Mouse (Mus musculus): ENCODE measurements around the gene Tenm2. TPM values are rescaled to one million over a fixed set of nuclear protein-coding genes. Genes with fewer than 3 reads are reported as not detected.

The Tenm2 gene
- polyA plus RNA-seq, 1 experiment from 2014 or later = 1.5 TPM

GRCm38 (mm10) chr11:37150011-37150410 lies 85.8 kb downstream of the Tenm2 start:
- ATAC-seq (replicated peaks; ENCODE audit: insufficient number of reproducible peaks, low FRiP score, low TSS enrichment, low read depth) (no peak), DNase-seq (ENCODE audit: low spot score) (no peak)
- no peak overlapping the region for H3K4me2 ChIP-seq (ENCODE audit: low read depth, low read length)
- no peak overlapping the region for H3K4me3 ChIP-seq (ENCODE audit: low read depth, low read length)
- no peaks in the 10 kb centered on the region for H3K27me3 ChIP-seq (ENCODE audit: control insufficient read depth, insufficient read depth, low read length)
- no peaks in the 10 kb centered on the region for H3K9me3 ChIP-seq (replicated peaks; ENCODE audit: control insufficient read depth, low read length)
- H3K9ac ChIP-seq (replicated peaks; ENCODE audit: low read length) = no peak overlapping the region
- WGBS = 59% methylated on average over 1 of the region's 1 CpGs
- H3K36me3 ChIP-seq (replicated peaks; ENCODE audit: control insufficient read depth, insufficient read depth, low read depth, low read length) = no peaks in the 10 kb centered on the region
- no peaks in the 10 kb centered on the region for H3K4me1 ChIP-seq (ENCODE audit: control insufficient read depth, insufficient read depth, low read length)
- H3K27ac ChIP-seq (replicated peaks; ENCODE audit: low read depth, low read length) = no peak overlapping the region

DNA sequence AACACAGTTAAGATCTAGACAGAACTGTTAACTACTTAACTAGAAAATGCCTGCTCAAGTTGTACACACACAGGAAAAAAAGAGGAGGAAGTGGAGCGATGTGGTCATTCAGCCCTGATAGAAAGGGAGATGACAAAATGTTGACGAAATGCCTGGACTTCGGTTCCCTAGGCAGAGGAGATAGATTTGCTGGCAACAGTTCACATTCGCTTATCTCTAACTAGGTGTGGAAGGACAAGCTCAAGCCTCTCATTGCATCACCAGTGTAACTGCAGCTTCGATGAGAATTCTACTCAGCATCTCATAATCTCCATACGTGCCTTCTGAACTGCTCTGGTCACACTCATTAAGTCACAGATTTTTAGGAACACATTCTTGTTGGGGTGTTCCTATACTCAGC lies 91.8 kb downstream of the Tenm2 start:
- Histone ChIP-seq H3K4me1 (ENCODE audit: control insufficient read depth, insufficient read depth, low read length) (no peaks in the 10 kb centered on the region), H3K9ac (replicated peaks; ENCODE audit: low read length) (no peak overlapping the region), H3K4me2 (ENCODE audit: low read depth, low read length) (no peak overlapping the region), H3K27me3 (ENCODE audit: control insufficient read depth, insufficient read depth, low read length) (no peaks in the 10 kb centered on the region), H3K9me3 (replicated peaks; ENCODE audit: control insufficient read depth, low read length) (no peaks in the 10 kb centered on the region), H3K4me3 (ENCODE audit: low read depth, low read length) (no peak overlapping the region), H3K36me3 (replicated peaks; ENCODE audit: control insufficient read depth, insufficient read depth, low read depth, low read length) (no peaks in the 10 kb centered on the region), H3K27ac (replicated peaks; ENCODE audit: low read depth, low read length) (no peak overlapping the region)
- DNase-seq (ENCODE audit: low spot score) (no peak), ATAC-seq (replicated peaks; ENCODE audit: insufficient number of reproducible peaks, low FRiP score, low TSS enrichment, low read depth) (no peak)
- WGBS = 79% methylated on average over 6 of the region's 6 CpGs

- Histone ChIP-seq H3K9ac (replicated peaks; ENCODE audit: low read length) (no peak overlapping the region), H3K9me3 (replicated peaks; ENCODE audit: control insufficient read depth, low read length) (no peaks in the 10 kb centered on the region), H3K4me1 (ENCODE audit: control insufficient read depth, insufficient read depth, low read length) (no peaks in the 10 kb centered on the region), H3K27me3 (ENCODE audit: control insufficient read depth, insufficient read depth, low read length) (no peaks in the 10 kb centered on the region), H3K36me3 (replicated peaks; ENCODE audit: control insufficient read depth, insufficient read depth, low read depth, low read length) (no peaks in the 10 kb centered on the region), H3K27ac (replicated peaks; ENCODE audit: low read depth, low read length) (no peak overlapping the region), H3K4me2 (ENCODE audit: low read depth, low read length) (no peak overlapping the region), H3K4me3 (ENCODE audit: low read depth, low read length) (no peak overlapping the region)
- DNase-seq (ENCODE audit: low spot score) (no peak), ATAC-seq (replicated peaks; ENCODE audit: insufficient number of reproducible peaks, low FRiP score, low TSS enrichment, low read depth) (no peak)
- WGBS = 74% methylated on average over 2 of the region's 2 CpGs
Measured at GRCm38 (mm10) chr11:37143478-37143877, 92.3 kb downstream of the Tenm2 start.

GRCm38 (mm10) chr11:37128893-37129292 lies 106.9 kb downstream of the Tenm2 start:
- Histone ChIP-seq H3K27me3 (ENCODE audit: control insufficient read depth, insufficient read depth, low read length) (no peaks in the 10 kb centered on the region), H3K36me3 (replicated peaks; ENCODE audit: control insufficient read depth, insufficient read depth, low read depth, low read length) (no peaks in the 10 kb centered on the region), H3K9ac (replicated peaks; ENCODE audit: low read length) (no peak overlapping the region), H3K4me2 (ENCODE audit: low read depth, low read length) (no peak overlapping the region), H3K4me1 (ENCODE audit: control insufficient read depth, insufficient read depth, low read length) (no peaks in the 10 kb centered on the region), H3K27ac (replicated peaks; ENCODE audit: low read depth, low read length) (no peak overlapping the region), H3K4me3 (ENCODE audit: low read depth, low read length) (no peak overlapping the region), H3K9me3 (replicated peaks; ENCODE audit: control insufficient read depth, low read length) (no peaks in the 10 kb centered on the region)
- DNase-seq (ENCODE audit: low spot score) (no peak), ATAC-seq (replicated peaks; ENCODE audit: insufficient number of reproducible peaks, low FRiP score, low TSS enrichment, low read depth) (no peak)
- WGBS = 87% methylated on average over 2 of the region's 2 CpGs

- DNase-seq (ENCODE audit: low spot score) = no peak
- no peak for ATAC-seq (replicated peaks; ENCODE audit: insufficient number of reproducible peaks, low FRiP score, low TSS enrichment, low read depth)
- H3K9ac ChIP-seq (replicated peaks; ENCODE audit: low read length) = no peak overlapping the region
- H3K4me2 ChIP-seq (ENCODE audit: low read depth, low read length) = no peak overlapping the region
- H3K36me3 ChIP-seq (replicated peaks; ENCODE audit: control insufficient read depth, insufficient read depth, low read depth, low read length) = no peaks in the 10 kb centered on the region
- H3K4me3 ChIP-seq (ENCODE audit: low read depth, low read length) = no peak overlapping the region
- H3K4me1 ChIP-seq (ENCODE audit: control insufficient read depth, insufficient read depth, low read length) = no peaks in the 10 kb centered on the region
- no peaks in the 10 kb centered on the region for H3K27me3 ChIP-seq (ENCODE audit: control insufficient read depth, insufficient read depth, low read length)
- no peaks in the 10 kb centered on the region for H3K9me3 ChIP-seq (replicated peaks; ENCODE audit: control insufficient read depth, low read length)
- H3K27ac ChIP-seq (replicated peaks; ENCODE audit: low read depth, low read length) = no peak overlapping the region
Measured at GRCm38 (mm10) chr11:37118058-37118457, 117.7 kb downstream of the Tenm2 start.

DNA sequence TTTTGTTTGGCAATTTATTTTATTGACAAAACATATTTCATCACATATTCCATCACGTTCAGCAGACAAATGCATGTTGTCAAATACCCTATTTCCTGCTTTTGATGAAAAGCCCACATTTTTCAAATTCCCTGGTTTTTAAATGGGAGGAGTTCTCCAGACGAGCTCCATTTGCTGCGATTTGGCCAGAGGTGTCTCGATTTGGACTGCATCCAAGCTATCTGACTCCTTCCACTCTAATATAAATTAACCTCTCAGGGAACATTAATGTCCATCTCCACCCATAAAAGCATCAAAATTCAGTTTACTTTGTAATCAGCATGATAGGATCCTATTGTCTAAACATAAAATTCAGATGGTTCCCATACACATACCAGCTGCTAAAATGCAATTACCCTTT lies 120.6 kb downstream of the Tenm2 start:
- no peak overlapping the region for H3K4me2 ChIP-seq (ENCODE audit: low read depth, low read length)
- H3K9me3 ChIP-seq (replicated peaks; ENCODE audit: control insufficient read depth, low read length) = no peaks in the 10 kb centered on the region
- no peaks in the 10 kb centered on the region for H3K36me3 ChIP-seq (replicated peaks; ENCODE audit: control insufficient read depth, insufficient read depth, low read depth, low read length)
- no peak overlapping the region for H3K27ac ChIP-seq (replicated peaks; ENCODE audit: low read depth, low read length)
- DNase-seq (ENCODE audit: low spot score) (no peak), ATAC-seq (replicated peaks; ENCODE audit: insufficient number of reproducible peaks, low FRiP score, low TSS enrichment, low read depth) (no peak)
- 75% methylated on average over 4 of the region's 4 CpGs for WGBS
- H3K9ac ChIP-seq (replicated peaks; ENCODE audit: low read length) = no peak overlapping the region
- no peaks in the 10 kb centered on the region for H3K4me1 ChIP-seq (ENCODE audit: control insufficient read depth, insufficient read depth, low read length)
- no peak overlapping the region for H3K4me3 ChIP-seq (ENCODE audit: low read depth, low read length)
- no peaks in the 10 kb centered on the region for H3K27me3 ChIP-seq (ENCODE audit: control insufficient read depth, insufficient read depth, low read length)

- ATAC-seq (replicated peaks; ENCODE audit: insufficient number of reproducible peaks, low FRiP score, low TSS enrichment, low read depth) (no peak), DNase-seq (ENCODE audit: low spot score) (no peak)
- Histone ChIP-seq H3K9me3 (replicated peaks; ENCODE audit: control insufficient read depth, low read length) (no peaks in the 10 kb centered on the region), H3K27me3 (ENCODE audit: control insufficient read depth, insufficient read depth, low read length) (no peaks in the 10 kb centered on the region), H3K4me2 (ENCODE audit: low read depth, low read length) (no peak overlapping the region), H3K27ac (replicated peaks; ENCODE audit: low read depth, low read length) (no peak overlapping the region), H3K36me3 (replicated peaks; ENCODE audit: control insufficient read depth, insufficient read depth, low read depth, low read length) (no peaks in the 10 kb centered on the region), H3K4me1 (ENCODE audit: control insufficient read depth, insufficient read depth, low read length) (no peaks in the 10 kb centered on the region), H3K9ac (replicated peaks; ENCODE audit: low read length) (no peak overlapping the region), H3K4me3 (ENCODE audit: low read depth, low read length) (no peak overlapping the region)
- 74% methylated on average over 2 of the region's 2 CpGs for WGBS
Measured at GRCm38 (mm10) chr11:37107069-37107468, 128.7 kb downstream of the Tenm2 start.

GRCm38 (mm10) chr11:37079403-37079802 lies 156.4 kb downstream of the Tenm2 start:
- H3K4me1 ChIP-seq (ENCODE audit: control insufficient read depth, insufficient read depth, low read length) = no peaks in the 10 kb centered on the region
- WGBS = 86% methylated on average over 5 of the region's 5 CpGs
- H3K27ac ChIP-seq (replicated peaks; ENCODE audit: low read depth, low read length) = no peak overlapping the region
- DNase-seq (ENCODE audit: low spot score) (no peak), ATAC-seq (replicated peaks; ENCODE audit: insufficient number of reproducible peaks, low FRiP score, low TSS enrichment, low read depth) (no peak)
- no peaks in the 10 kb centered on the region for H3K9me3 ChIP-seq (replicated peaks; ENCODE audit: control insufficient read depth, low read length)
- H3K4me2 ChIP-seq (ENCODE audit: low read depth, low read length) = no peak overlapping the region
- no peaks in the 10 kb centered on the region for H3K27me3 ChIP-seq (ENCODE audit: control insufficient read depth, insufficient read depth, low read length)
- no peaks in the 10 kb centered on the region for H3K36me3 ChIP-seq (replicated peaks; ENCODE audit: control insufficient read depth, insufficient read depth, low read depth, low read length)
- H3K9ac ChIP-seq (replicated peaks; ENCODE audit: low read length) = no peak overlapping the region
- no peak overlapping the region for H3K4me3 ChIP-seq (ENCODE audit: low read depth, low read length)
